Mouse (Mus musculus) urinary bladder, postnatal 36 days (tissue): ENCODE measurements at regions not wholly inside any gene's neighbourhood (a gene's known extent, or its start where the extent isn't known, plus 50 kb on each side); places are given as distances from the start of the nearest gene placed in this dataset.

Experiments
- DNase-seq, 2 experiments: peaks; one replicate each; pipeline ENCODE4 v3.0.0; 2022; ENCODE audit warnings: low spot score in 2 of 2, mixed read lengths in 1 of 2

DNA sequence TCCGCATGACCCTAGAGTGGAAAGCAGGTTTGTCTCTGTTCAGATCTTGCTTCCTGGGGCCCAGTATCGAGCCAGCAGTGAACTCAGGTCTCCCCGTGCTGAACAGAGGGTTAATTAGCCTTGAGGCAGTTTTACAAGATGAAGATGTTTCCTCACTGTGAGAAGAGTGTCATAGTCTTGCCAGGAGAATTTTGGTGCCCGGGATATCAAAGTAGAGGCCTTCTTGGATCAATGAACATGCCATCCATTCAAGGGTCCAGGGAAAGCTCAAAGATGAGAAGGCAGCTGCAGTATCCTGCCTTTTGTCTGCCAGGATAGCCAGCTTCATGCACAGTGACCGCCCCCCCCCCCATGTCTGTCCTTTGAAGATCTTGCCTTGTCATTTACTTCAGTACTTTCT, 114.2 kb upstream of the Mylip start:
- no peak for DNase-seq

DNA sequence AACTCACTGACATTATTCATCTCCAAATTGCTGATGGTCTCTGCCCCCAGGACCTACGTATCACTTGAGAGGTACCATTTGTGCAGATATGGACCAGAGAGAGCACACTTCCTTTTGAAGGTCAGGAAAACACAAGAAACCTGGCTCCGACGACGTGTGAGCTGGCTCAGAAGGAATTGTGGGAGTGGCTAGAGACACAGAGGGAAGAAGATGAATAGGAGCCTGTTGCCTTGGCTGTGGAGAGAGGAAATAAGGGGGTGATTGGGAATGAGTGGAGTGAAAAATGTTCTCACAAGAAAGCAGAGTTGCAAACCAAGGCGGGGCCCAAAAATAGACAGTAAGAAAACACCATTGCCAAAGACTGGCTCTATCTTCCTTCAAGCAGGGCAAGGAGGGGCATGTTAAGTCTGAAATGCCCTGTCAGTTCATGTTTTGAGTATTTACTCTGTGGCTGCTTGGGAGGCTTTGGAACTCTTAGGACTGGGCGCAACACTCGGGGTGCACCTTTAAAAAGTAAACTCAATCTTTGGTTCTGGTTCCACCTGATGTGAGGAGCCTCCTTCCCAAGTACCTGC, 111.6 kb upstream of the Mylip start:
- DNase-seq, result peak in 1 of 2 experiments; percentile 28

DNA sequence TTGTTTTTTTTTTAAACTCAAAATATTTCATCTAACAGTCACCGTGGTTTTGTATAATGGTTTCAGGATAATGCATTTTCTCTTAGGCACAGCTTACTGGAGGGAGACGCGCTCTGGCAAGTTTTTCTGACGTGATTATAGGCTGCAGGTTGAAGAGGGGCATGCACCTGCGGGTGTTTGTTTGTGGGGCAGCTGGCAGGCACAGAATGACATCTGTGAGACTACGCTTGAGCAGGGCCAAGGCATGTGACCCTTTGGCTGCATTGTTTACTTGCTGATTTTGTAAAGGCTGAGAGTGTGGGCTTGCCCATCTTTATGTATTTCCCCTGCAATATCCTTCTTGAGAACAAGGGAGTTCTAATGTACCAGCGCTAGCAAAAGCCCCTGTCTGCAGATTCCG, 108.4 kb upstream of the Mylip start:
- DNase-seq, result no peak

DNA sequence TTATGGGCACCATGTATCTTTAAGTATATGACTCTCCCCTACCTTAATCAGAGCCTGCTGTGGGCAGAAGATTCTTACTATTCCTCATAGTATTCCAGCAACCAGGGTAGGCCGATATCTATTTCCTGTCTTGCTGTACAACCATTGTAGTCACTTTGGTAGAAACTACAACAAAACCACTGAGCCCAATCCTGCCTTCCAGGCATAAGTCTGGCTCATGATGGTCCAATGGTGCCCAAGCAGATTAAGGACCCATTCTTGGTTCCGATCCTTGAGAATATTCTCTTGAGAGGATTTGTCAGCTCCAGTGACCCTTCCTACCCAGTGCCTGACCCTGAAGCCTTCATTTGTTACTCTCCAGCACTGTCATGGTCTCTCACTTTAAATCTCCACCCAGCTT, 102.9 kb upstream of the Mylip start:
- DNase-seq, result no peak

DNA sequence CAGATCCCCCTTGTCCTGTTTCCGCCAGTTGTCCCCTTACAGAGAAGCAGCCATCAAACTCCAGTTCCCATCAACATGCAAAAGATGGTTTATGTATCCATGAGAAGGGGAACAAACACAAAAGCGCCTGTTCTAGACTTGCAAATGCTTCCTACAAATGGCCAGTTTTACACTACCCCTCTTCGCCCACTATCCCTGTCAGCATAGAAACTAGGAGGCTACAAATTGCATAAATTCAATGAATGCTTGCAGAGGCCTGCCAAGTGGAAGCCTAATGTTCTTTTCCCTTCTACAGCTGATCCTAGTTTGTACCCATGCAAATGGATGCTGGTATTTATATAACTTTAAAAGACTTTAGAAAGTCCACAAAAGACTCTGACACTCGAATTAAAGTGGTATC, 102.3 kb upstream of the Mylip start:
- DNase-seq, result no peak

DNA sequence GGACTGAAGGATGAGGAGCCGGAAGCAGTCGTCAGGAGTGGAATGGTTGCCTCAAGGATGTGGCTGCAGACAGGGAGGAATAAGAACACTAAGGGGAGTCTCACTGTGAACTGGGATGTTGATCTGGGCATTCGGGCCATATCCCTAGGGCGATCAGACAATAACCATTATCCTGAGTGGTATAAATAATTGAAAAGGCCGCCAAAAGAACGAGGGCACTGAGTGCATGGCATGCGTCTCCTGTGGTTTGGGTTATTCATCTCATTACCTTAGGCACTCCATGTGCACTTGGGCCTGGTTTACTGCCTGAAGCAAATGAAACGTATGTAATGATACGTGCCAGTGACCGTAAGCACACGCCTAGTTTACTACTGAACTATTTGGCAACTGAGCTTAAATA, 99.6 kb upstream of the Mylip start:
- no peak for DNase-seq

DNA sequence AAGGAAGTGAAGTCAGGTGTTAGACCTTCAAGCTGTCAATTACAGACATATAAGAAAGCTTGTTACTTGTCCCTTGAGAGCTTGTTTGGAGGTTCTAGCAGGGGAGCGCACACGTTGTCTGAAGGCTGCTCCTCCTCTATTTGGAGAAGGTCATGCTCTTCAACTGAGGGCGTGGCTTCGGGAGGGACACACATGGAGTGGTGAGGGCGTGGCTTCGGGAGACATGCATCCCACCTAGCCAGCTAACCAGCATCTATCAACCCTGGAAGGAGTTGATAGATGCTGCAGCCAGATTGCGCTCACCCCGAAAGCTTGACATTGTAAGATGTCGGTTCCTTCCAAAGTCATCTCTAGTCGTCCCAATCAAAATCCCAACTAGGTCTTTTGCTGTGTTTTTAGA, 94.9 kb upstream of the Mylip start:
- no peak for DNase-seq

DNA sequence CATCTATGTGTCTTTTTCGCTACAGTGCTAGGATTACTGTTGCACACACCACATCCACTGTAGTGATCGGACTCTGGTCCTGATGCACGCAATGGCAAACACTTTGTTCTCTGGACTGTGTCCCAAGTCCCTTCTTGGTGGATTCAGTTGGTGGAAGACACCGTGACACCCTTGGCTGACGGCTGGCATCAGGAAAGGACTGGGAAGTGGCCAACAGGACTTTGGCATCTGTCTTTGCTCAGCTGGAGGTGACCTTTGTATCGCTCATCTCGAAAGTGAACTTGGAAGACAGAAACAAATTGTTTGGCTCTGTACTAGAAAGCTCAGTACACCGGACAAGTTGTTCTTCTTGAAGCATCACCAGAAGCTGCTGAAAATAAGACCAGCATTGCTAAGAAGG, 88.9 kb upstream of the Mylip start:
- peak in 1 of 2 experiments; percentile 59 for DNase-seq

DNA sequence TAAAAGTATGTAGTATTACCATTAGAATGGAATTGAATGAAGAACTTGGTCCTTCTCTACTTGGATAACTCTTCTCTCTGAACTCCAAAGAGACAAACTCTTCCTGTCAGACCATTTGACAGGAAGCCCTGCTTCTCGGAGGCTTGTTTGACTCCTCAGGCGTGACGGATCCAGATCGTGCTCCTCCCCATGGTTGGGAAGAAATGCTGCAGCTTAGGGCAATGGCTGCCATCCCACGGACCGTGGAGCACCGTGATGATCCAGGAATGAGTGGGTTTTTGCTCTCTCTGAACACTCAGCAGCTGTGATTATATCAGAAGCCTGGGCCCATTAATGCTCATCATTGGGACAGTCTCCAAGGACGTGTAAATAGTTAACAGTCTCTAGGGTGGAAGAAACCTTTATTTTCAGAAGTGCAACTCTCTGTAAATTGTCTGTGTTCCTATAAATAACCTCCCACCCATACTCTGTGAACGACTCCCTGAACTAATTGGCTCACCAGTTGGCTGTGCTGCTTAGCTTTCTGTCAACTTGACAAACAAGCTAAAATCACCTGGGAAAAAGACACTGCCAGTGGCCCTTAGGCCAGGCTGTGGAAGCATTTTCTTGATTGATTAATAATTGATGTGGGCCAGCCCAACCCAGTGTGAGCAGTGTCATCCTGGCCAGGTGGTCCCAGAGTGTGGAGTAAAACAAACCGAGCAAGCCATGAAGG, 88.2 kb upstream of the Mylip start:
- no peak for DNase-seq

DNA sequence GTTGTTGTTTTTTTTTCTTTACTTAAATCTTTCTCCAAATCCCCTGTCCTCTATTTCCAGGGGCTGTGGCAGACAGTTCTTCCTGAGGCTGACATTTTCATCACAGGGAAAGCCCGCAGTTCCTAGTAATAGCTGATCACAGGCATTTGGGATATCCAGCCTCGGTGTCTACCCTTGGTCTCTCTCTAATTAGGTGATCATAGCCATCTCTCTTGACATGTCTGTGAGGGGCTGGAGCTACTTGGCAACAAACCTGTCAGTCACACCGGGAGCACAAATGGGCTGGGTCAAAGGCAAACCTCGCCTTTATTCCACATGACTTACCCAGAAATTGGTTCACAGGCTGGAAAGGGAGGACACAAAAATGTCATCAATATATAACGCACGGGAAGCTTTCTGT, 86.7 kb upstream of the Mylip start:
- no peak for DNase-seq

DNA sequence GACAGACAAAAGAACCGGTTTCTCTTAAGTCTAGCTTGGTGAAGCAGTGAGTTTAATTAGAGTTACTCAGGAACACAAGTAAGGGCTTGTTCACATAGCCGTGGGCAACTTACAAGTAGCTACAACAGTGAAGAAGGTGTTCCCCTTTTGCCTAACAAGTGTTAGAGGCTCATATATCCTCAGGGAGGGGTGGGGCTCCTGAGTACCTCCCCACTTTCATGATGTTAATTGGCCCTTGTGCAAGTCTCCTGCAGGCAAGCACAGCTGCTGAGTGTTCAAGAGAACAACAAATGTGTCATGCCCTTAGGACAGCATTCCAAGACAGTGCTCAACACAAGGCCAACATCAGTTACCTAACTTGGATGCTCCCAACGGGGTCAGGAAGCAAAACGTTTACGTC, 83.4 kb upstream of the Mylip start:
- peak in 1 of 2 experiments; percentile 16 for DNase-seq

DNA sequence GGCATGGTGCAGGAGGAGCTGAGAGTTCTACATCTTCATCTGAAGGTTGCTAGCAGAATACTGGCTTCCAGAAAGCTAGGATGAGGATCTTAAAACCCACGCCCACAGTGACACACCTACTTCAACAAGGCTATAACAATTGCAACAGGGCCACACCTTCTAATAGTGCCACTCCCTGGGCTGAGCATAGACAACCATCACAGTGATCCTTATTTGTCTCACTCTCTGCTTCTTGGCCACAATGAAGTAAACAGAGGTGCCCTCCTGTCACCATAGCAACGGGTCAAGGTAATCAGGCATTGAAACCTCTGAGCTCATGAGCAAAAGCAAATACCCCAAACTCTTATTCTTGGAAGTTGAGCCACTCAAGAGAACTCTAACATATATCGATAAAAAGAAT, 82.3 kb upstream of the Mylip start:
- DNase-seq, result no peak

DNA sequence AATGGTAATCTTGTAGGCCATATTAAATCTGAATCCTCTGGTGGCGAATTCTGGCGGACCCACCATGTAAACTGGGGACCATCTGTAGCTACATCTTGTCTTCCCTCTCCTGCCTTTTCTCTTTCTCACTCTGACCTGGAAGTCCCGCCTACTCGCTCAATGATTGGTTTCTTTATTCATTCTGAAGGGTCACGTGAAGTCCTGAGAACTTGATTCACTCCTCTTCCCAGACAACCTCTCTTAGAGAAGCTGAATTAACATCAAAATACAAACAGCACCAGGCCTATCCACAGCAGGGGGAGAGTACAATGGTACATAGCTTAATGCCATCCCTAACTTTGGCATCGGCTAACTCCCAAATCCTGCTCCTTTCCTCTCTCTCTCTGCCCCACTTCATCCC, 69.9 kb upstream of the Mylip start:
- DNase-seq, result no peak

DNA sequence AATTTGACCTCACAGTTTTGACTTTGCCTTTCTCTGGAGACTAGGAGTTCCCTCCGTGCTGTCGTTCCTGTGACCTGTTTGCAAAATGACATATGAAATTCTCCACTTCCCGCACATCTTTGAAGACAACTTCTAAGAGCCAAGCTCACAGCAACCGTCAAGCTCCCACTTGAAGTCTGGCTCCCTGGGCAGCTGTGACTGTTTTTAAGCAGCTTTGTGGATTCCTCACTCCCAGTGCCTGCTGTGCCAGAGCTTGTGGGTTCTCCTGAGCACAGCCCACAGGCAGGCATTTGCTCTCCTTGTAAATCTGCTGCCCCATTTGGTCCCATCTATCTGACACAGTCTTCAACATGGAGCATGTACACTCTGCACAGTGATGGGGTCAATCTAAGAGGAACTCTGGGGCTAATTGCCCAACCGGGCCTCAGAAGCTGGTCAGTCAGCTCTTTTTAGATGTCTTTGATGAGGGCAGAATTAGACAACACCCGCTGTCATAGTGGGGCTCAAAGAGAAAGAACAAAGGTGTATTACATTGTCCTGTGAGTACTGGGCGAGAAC, 63.7 kb upstream of the Mylip start:
- DNase-seq, result no peak

DNA sequence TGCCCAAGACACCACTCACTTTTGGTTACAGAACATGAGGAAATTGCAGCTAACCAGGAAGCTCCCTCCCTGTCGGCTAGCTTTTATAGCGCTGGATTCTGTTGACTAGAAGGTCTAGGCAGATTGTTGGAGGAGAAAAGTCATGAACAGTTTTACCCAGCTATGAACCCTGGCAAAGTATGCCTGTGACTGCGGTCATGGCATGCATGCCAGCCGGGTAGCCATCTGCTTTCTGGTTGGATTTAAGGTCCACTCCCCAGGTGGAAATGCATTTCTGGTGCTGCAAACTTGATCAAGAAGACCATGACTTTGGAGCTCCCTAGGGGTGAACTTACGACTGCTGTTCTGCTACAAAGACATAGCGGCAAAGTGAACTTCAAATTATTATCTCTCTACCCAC, 62.8 kb upstream of the Mylip start:
- no peak for DNase-seq

DNA sequence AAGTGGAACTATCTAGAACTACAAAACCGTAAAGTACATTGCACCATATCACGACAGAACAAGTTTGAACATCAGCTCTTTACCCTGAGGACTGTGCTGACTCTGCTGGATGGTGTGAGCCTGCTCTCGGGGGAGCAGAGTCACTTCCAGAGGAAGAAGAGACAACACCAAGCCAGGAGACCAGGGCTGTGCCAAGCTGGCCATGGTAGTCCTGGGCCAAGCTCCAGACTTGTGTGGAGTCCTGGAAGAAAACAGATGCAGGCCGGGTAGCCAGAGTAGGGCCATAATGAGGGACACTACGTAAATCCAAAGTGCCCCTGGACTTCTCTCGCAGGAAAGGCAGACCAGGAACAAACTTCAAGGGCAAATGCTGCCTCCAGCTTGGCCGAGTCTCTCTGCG, 59.0 kb upstream of the Mylip start:
- DNase-seq, result peak in 1 of 2 experiments; percentile 40

DNA sequence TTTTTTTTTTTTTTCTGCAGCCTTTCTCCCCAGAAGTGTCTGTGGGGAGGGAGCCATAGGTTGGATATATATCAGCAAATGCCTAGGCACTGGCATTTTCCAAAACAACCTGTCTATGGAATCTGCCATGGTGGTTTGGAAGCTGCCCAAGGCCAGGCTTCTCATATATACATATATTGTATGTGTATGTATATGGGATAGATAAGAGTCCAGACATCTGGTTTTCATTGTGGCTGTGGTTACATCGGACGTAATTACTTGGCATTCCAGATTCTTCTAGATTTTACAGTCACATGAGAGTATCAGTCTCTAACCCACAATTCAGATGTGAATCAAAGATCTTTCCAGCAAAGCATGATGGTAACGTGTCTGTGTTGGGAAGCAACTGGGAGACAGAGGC, 57.5 kb upstream of the Mylip start:
- DNase-seq, result no peak

DNA sequence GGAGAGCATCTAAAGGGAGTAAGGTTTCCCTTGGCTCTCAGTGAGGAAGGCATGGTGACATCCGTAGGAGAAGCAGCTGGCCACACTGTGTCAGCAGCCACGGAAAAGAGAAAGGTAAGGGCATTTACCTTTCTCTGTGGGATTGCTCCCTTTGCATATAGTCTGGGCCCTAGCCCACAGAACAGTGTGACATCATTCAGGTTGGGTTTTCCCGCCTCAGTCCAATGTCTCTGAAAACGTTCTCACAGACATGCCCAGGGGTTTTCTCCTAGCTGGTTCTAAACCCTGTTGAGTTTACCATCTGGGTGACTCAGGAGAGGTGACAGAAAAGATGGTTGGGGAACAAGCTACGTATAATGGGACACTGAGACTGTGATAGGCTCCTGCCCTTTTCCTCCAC, 55.9 kb upstream of the Mylip start:
- no peak for DNase-seq
